Mouse (Mus musculus): ENCODE data around the gene Epha3. TPM values are rescaled to one million over a fixed set of nuclear protein-coding genes. Genes with fewer than 3 reads are reported as not detected.
A peak's percentile ranks its signal among the peaks of the same experiment; 100 is the strongest.

Gene Epha3
- polyA plus RNA-seq, 1 experiment from 2014 or later, result 7.1 TPM

GRCm38 (mm10) chr16:63657743-63658142, 206.2 kb downstream of the Epha3 start:
- no peaks in the 10 kb centered on the region for H3K27me3 ChIP-seq (ENCODE audit: control insufficient read depth, insufficient read depth, low read length)
- no peak for ATAC-seq (replicated peaks; ENCODE audit: extremely low read depth, insufficient read depth, low FRiP score)
- H3K4me3 ChIP-seq (ENCODE audit: low read length), result no peak overlapping the region

GRCm38 (mm10) chr16:63653393-63653918, 210.5 kb downstream of the Epha3 start:
- Histone ChIP-seq H3K9me3 (replicated peaks; ENCODE audit: control insufficient read depth, low read length) (no peaks in the 10 kb centered on the region), H3K4me2 (ENCODE audit: low read depth, low read length) (no peak overlapping the region), H3K27ac (ENCODE audit: low read length) (no peak overlapping the region), H3K4me3 (ENCODE audit: low read length) (no peak overlapping the region), H3K9ac (ENCODE audit: low read length) (no peak overlapping the region), H3K27me3 (ENCODE audit: control insufficient read depth, insufficient read depth, low read length) (no peaks in the 10 kb centered on the region), H3K4me1 (ENCODE audit: control insufficient read depth, insufficient read depth, low read length) (peaks cover 3% of the 10 kb centered on the region), H3K36me3 (ENCODE audit: control insufficient read depth, insufficient read depth) (no peaks in the 10 kb centered on the region)
- no peak for ATAC-seq (replicated peaks; ENCODE audit: extremely low read depth, insufficient read depth, low FRiP score)
- 83% methylated on average over 5 of the region's 5 CpGs for WGBS

More at GRCm38 (mm10) chr16:63657743-63658142, 206.2 kb downstream of the Epha3 start:
- Histone ChIP-seq H3K9me3 (replicated peaks; ENCODE audit: control insufficient read depth, low read length) (no peaks in the 10 kb centered on the region), H3K36me3 (ENCODE audit: control insufficient read depth, insufficient read depth) (no peaks in the 10 kb centered on the region), H3K27ac (ENCODE audit: low read length) (no peak overlapping the region), H3K4me2 (ENCODE audit: low read depth, low read length) (no peak overlapping the region), H3K9ac (ENCODE audit: low read length) (no peak overlapping the region), H3K4me1 (ENCODE audit: control insufficient read depth, insufficient read depth, low read length) (peaks cover 3% of the 10 kb centered on the region)
- 66% methylated on average over 2 of the region's 2 CpGs for WGBS

DNA sequence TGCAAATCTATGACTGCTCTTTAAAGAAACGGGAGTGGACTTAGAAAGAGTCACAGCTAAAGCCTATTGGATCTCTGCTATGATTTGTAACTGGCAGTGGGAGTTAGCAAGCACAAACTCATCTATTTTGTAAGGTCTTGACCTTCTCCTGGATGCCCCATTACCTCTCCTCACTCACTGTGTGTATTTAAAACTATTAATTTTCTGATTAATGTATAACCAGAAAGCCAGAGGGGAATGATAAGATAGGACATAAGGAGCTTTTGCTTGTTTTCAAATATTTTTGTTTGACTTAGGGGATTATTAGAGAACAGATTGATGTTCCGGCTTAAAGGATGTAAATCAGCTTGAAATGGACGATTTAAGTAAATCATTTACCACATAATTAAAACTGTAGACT, 213.2 kb downstream of the Epha3 start:
- no peak overlapping the region for H3K4me2 ChIP-seq (ENCODE audit: low read depth, low read length)
- no peaks in the 10 kb centered on the region for H3K36me3 ChIP-seq (ENCODE audit: control insufficient read depth, insufficient read depth)
- 80% methylated on average over 3 of the region's 3 CpGs for WGBS
- H3K9me3 ChIP-seq (replicated peaks; ENCODE audit: control insufficient read depth, low read length), result no peaks in the 10 kb centered on the region
- H3K4me1 ChIP-seq (ENCODE audit: control insufficient read depth, insufficient read depth, low read length), result no peaks in the 10 kb centered on the region
- H3K4me3 ChIP-seq (ENCODE audit: low read length), result no peak overlapping the region
- ATAC-seq (replicated peaks; ENCODE audit: extremely low read depth, insufficient read depth, low FRiP score), result no peak
- no peak overlapping the region for H3K9ac ChIP-seq (ENCODE audit: low read length)
- no peaks in the 10 kb centered on the region for H3K27me3 ChIP-seq (ENCODE audit: control insufficient read depth, insufficient read depth, low read length)
- H3K27ac ChIP-seq (ENCODE audit: low read length), result no peak overlapping the region

GRCm38 (mm10) chr16:63646577-63646976, 217.4 kb downstream of the Epha3 start:
- no peaks in the 10 kb centered on the region for H3K9me3 ChIP-seq (replicated peaks; ENCODE audit: control insufficient read depth, low read length)
- no peak overlapping the region for H3K4me2 ChIP-seq (ENCODE audit: low read depth, low read length)
- H3K4me1 ChIP-seq (ENCODE audit: control insufficient read depth, insufficient read depth, low read length), result no peaks in the 10 kb centered on the region
- no peak for ATAC-seq (replicated peaks; ENCODE audit: extremely low read depth, insufficient read depth, low FRiP score)
- no peak overlapping the region for H3K27ac ChIP-seq (ENCODE audit: low read length)
- no peak overlapping the region for H3K9ac ChIP-seq (ENCODE audit: low read length)
- H3K27me3 ChIP-seq (ENCODE audit: control insufficient read depth, insufficient read depth, low read length), result no peaks in the 10 kb centered on the region
- no peak overlapping the region for H3K4me3 ChIP-seq (ENCODE audit: low read length)
- H3K36me3 ChIP-seq (ENCODE audit: control insufficient read depth, insufficient read depth), result no peaks in the 10 kb centered on the region

GRCm38 (mm10) chr16:63642641-63643040, 221.3 kb downstream of the Epha3 start:
- WGBS, result 65% methylated on average over 2 of the region's 2 CpGs
- peaks cover 3% of the 10 kb centered on the region for H3K4me1 ChIP-seq (ENCODE audit: control insufficient read depth, insufficient read depth, low read length)
- H3K4me3 ChIP-seq (ENCODE audit: low read length), result no peak overlapping the region
- no peak overlapping the region for H3K9ac ChIP-seq (ENCODE audit: low read length)
- H3K4me2 ChIP-seq (ENCODE audit: low read depth, low read length), result no peak overlapping the region
- no peak for ATAC-seq (replicated peaks; ENCODE audit: extremely low read depth, insufficient read depth, low FRiP score)
- no peak overlapping the region for H3K27ac ChIP-seq (ENCODE audit: low read length)
- H3K36me3 ChIP-seq (ENCODE audit: control insufficient read depth, insufficient read depth), result no peaks in the 10 kb centered on the region
- H3K27me3 ChIP-seq (ENCODE audit: control insufficient read depth, insufficient read depth, low read length), result no peaks in the 10 kb centered on the region
- no peaks in the 10 kb centered on the region for H3K9me3 ChIP-seq (replicated peaks; ENCODE audit: control insufficient read depth, low read length)

DNA sequence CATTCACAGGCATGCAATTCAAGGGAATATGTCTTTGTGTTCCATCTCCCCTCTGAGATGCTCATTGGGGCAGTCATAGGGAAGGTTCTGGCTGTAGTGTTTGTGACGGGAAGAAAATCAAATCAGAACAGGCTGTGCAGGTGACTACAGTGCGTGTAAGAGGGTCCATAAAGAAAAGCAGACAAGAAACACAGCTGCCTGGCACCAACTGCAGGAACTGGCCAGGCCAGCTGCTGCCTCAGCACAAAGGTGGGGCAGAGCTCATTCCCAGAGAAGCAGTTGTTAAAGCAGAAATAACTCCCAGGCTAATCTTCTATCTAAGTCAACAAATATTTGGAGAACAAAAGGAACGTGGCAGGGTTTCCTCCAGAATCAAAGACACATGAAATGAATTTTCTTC, 222.4 kb downstream of the Epha3 start:
- ATAC-seq (replicated peaks; ENCODE audit: extremely low read depth, insufficient read depth, low FRiP score), result no peak
- Histone ChIP-seq H3K9me3 (replicated peaks; ENCODE audit: control insufficient read depth, low read length) (no peaks in the 10 kb centered on the region), H3K4me1 (ENCODE audit: control insufficient read depth, insufficient read depth, low read length) (peaks cover 3% of the 10 kb centered on the region), H3K9ac (ENCODE audit: low read length) (no peak overlapping the region), H3K36me3 (ENCODE audit: control insufficient read depth, insufficient read depth) (no peaks in the 10 kb centered on the region), H3K4me3 (ENCODE audit: low read length) (no peak overlapping the region), H3K4me2 (ENCODE audit: low read depth, low read length) (no peak overlapping the region), H3K27me3 (ENCODE audit: control insufficient read depth, insufficient read depth, low read length) (no peaks in the 10 kb centered on the region), H3K27ac (ENCODE audit: low read length) (no peak overlapping the region)
- WGBS, result 34% methylated on average over 3 of the region's 3 CpGs

GRCm38 (mm10) chr16:63638701-63639100, 225.3 kb downstream of the Epha3 start:
- H3K4me2 ChIP-seq (ENCODE audit: low read depth, low read length), result peak overlapping the region; percentile 8; the same call in 1 of the 2 replicates
- H3K27me3 ChIP-seq (ENCODE audit: control insufficient read depth, insufficient read depth, low read length), result no peaks in the 10 kb centered on the region
- H3K4me1 ChIP-seq (ENCODE audit: control insufficient read depth, insufficient read depth, low read length), result peaks cover 3% of the 10 kb centered on the region
- 28% methylated on average over 6 of the region's 6 CpGs for WGBS
- no peaks in the 10 kb centered on the region for H3K36me3 ChIP-seq (ENCODE audit: control insufficient read depth, insufficient read depth)
- no peak for ATAC-seq (replicated peaks; ENCODE audit: extremely low read depth, insufficient read depth, low FRiP score)
- no peaks in the 10 kb centered on the region for H3K9me3 ChIP-seq (replicated peaks; ENCODE audit: control insufficient read depth, low read length)
- H3K4me3 ChIP-seq (ENCODE audit: low read length), result no peak overlapping the region
- H3K9ac ChIP-seq (ENCODE audit: low read length), result no peak overlapping the region
- H3K27ac ChIP-seq (ENCODE audit: low read length), result no peak overlapping the region

- no peaks in the 10 kb centered on the region for H3K36me3 ChIP-seq (ENCODE audit: control insufficient read depth, insufficient read depth)
- no peak for ATAC-seq (replicated peaks; ENCODE audit: extremely low read depth, insufficient read depth, low FRiP score)
- WGBS, result 88% methylated on average over 5 of the region's 5 CpGs
- H3K4me2 ChIP-seq (ENCODE audit: low read depth, low read length), result no peak overlapping the region
- no peak overlapping the region for H3K9ac ChIP-seq (ENCODE audit: low read length)
- H3K27me3 ChIP-seq (ENCODE audit: control insufficient read depth, insufficient read depth, low read length), result no peaks in the 10 kb centered on the region
- H3K4me1 ChIP-seq (ENCODE audit: control insufficient read depth, insufficient read depth, low read length), result no peaks in the 10 kb centered on the region
- no peak overlapping the region for H3K4me3 ChIP-seq (ENCODE audit: low read length)
- H3K9me3 ChIP-seq (replicated peaks; ENCODE audit: control insufficient read depth, low read length), result no peaks in the 10 kb centered on the region
- no peak overlapping the region for H3K27ac ChIP-seq (ENCODE audit: low read length)
These were observed 230.2 kb downstream of the Epha3 start for GRCm38 (mm10) chr16:63633748-63634166.

DNA sequence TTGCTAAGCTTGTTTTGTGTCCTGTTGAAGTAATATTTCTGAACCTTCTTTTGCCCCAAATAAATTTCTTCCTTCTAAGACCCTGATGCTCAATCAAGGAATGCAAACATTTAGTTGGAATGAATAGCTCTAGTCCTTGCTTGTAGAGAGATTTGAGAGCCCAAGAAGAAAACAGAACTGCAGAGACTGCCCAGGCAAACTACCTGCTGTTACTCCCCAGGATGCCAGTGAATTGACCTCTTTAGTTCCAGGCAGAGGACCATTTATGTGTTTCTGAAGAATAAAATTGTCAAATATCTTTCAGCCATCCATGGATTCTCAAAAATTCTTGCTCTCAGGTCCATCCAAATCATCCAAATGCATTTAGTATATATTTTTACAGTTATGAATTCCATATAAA, 238.7 kb downstream of the Epha3 start:
- Histone ChIP-seq H3K4me3 (ENCODE audit: low read length) (no peak overlapping the region), H3K27me3 (ENCODE audit: control insufficient read depth, insufficient read depth, low read length) (no peaks in the 10 kb centered on the region), H3K4me1 (ENCODE audit: control insufficient read depth, insufficient read depth, low read length) (peaks cover 2% of the 10 kb centered on the region; the same call in 1 of the 2 replicates), H3K4me2 (ENCODE audit: low read depth, low read length) (no peak overlapping the region), H3K36me3 (ENCODE audit: control insufficient read depth, insufficient read depth) (no peaks in the 10 kb centered on the region), H3K9me3 (replicated peaks; ENCODE audit: control insufficient read depth, low read length) (no peaks in the 10 kb centered on the region), H3K27ac (ENCODE audit: low read length) (no peak overlapping the region), H3K9ac (ENCODE audit: low read length) (no peak overlapping the region)
- no peak for ATAC-seq (replicated peaks; ENCODE audit: extremely low read depth, insufficient read depth, low FRiP score)
